Mouse (Mus musculus) neural tube, embryonic 14.5 days (tissue): ENCODE data around the gene Dirc2. TPM values are rescaled to one million over a fixed set of nuclear protein-coding genes. Genes with fewer than 3 reads are reported as not detected.
A peak's percentile ranks its signal among the peaks of the same experiment; 100 is the strongest.

Experiments used
- ATAC-seq: fragments of 200-750 bp; cut with Nextera tagmentation; 2 replicates; pipeline ENCODE4 v1.8.0; 2017; ENCODE audit warnings: low read depth, mild to moderate bottlenecking, moderate TSS enrichment, moderate library complexity
- H3K27ac ChIP-seq: fragments of 300-500 bp; sonication (generic); 2 replicates; pipeline ENCODE4 v1.5.1; 2014; ENCODE audit warnings: low read depth, mild to moderate bottlenecking, control low read depth, low read length, moderate library complexity, mixed read lengths
- H3K27me3 ChIP-seq: fragments of 300-500 bp; sonication (generic); 2 replicates; pipeline ENCODE4 v1.6.1; 2014; ENCODE audit warnings: low read length; ENCODE audit not compliant: control insufficient read depth, insufficient read depth
- H3K36me3 ChIP-seq: fragments of 300-500 bp; sonication (generic); 2 replicates; pipeline ENCODE4 v1.6.1; 2014; ENCODE audit warnings: low read length, mixed read lengths; ENCODE audit not compliant: control insufficient read depth, insufficient read depth
- H3K4me1 ChIP-seq: fragments of 300-500 bp; sonication (generic); 2 replicates; pipeline ENCODE4 v1.6.1; 2014; ENCODE audit warnings: low read length; ENCODE audit not compliant: control insufficient read depth, insufficient read depth
- H3K4me2 ChIP-seq: fragments of 300-500 bp; sonication (generic); 2 replicates; pipeline ENCODE4 v1.6.1; 2014; ENCODE audit warnings: mild to moderate bottlenecking, low read depth, low read length, control low read depth
- H3K4me3 ChIP-seq: fragments of 300-500 bp; sonication (generic); 2 replicates; pipeline ENCODE4 v1.5.1; 2014; ENCODE audit warnings: low read depth, low read length, control low read depth, mixed read lengths
- H3K9ac ChIP-seq: fragments of 300-500 bp; sonication (generic); replicated peaks from 2 replicates; pipeline ENCODE4 v1.6.1; 2014; ENCODE audit warnings: low read depth, mild to moderate bottlenecking, control low read depth, low read length, mixed read lengths
- H3K9me3 ChIP-seq: fragments of 300-500 bp; sonication (generic); 2 replicates; pipeline ENCODE4 v1.6.1; 2016; ENCODE audit warnings: low read length; ENCODE audit not compliant: control insufficient read depth
- WGBS: fragments of 180-500 bp; shearing (Covaris S2); extraction: QIAGEN DNeasy Blood & Tissue Kit; methylation state at CpG from one replicate; pipeline ENCODE4 v1.1.7; 2014; 5-methylcytosine and 5-hydroxymethylcytosine counted together
- polyA plus RNA-seq: library from polyadenylated mRNA; unstranded; fragments of >200 nt; fragmentation: Nextera tagmentation; extraction: Ambion mirVana; gene quantifications from 2 replicates; pipeline ENCODE4 v1.2.1, GENCODE M21; 2014

The Dirc2 gene
- polyA plus RNA-seq, 1 experiment from 2014 or later, result 45.9 TPM

- Histone ChIP-seq H3K4me2 (no peak overlapping the region), H3K27ac (no peak overlapping the region), H3K36me3 (0 out of 2 replicates have a peak, but pooled peaks cover 3% of the 10 kb centered on the region), H3K9me3 (no peaks in the 10 kb centered on the region), H3K27me3 (no peaks in the 10 kb centered on the region), H3K9ac (no peak overlapping the region), H3K4me1 (no peaks in the 10 kb centered on the region), H3K4me3 (no peak overlapping the region)
- no peak for ATAC-seq
- 77% methylated on average over 13 of the region's 13 CpGs for WGBS
These were observed 74.8 kb downstream of the Dirc2 start for GRCm38 (mm10) chr16:35694250-35694846.

- Histone ChIP-seq H3K4me2 (no peak overlapping the region), H3K27ac (no peak overlapping the region), H3K9ac (no peak overlapping the region), H3K4me1 (no peaks in the 10 kb centered on the region), H3K4me3 (no peak overlapping the region), H3K27me3 (no peaks in the 10 kb centered on the region), H3K9me3 (no peaks in the 10 kb centered on the region), H3K36me3 (no peaks in the 10 kb centered on the region)
- no peak for ATAC-seq
- 87% methylated on average over 7 of the region's 7 CpGs for WGBS
These were observed 77.5 kb downstream of the Dirc2 start for GRCm38 (mm10) chr16:35691606-35692005.

GRCm38 (mm10) chr16:35686491-35686890 is 82.7 kb downstream of the Dirc2 start:
- Histone ChIP-seq H3K4me2 (no peak overlapping the region), H3K36me3 (no peaks in the 10 kb centered on the region), H3K9ac (no peak overlapping the region), H3K9me3 (no peaks in the 10 kb centered on the region), H3K27ac (no peak overlapping the region), H3K4me1 (no peaks in the 10 kb centered on the region), H3K4me3 (no peak overlapping the region), H3K27me3 (no peaks in the 10 kb centered on the region)
- no peak for ATAC-seq
- 66% methylated on average over 7 of the region's 7 CpGs for WGBS

GRCm38 (mm10) chr16:35685027-35685426 is 84.1 kb downstream of the Dirc2 start:
- Histone ChIP-seq H3K9me3 (no peaks in the 10 kb centered on the region), H3K27ac (no peak overlapping the region), H3K9ac (no peak overlapping the region), H3K27me3 (no peaks in the 10 kb centered on the region), H3K36me3 (no peaks in the 10 kb centered on the region), H3K4me2 (no peak overlapping the region), H3K4me3 (no peak overlapping the region), H3K4me1 (no peaks in the 10 kb centered on the region)
- WGBS, result 78% methylated on average over 13 of the region's 13 CpGs
- ATAC-seq, result no peak

- Histone ChIP-seq H3K9ac (no peak overlapping the region), H3K4me3 (no peak overlapping the region), H3K4me2 (no peak overlapping the region), H3K4me1 (no peaks in the 10 kb centered on the region), H3K36me3 (no peaks in the 10 kb centered on the region), H3K27me3 (no peaks in the 10 kb centered on the region; the same call in 1 of the 2 replicates), H3K27ac (no peak overlapping the region), H3K9me3 (no peaks in the 10 kb centered on the region)
- ATAC-seq, result peak; percentile 53; the same call in 1 of the 2 replicates
- WGBS, result 52% methylated on average over 17 of the region's 17 CpGs
These were observed 87.6 kb downstream of the Dirc2 start for GRCm38 (mm10) chr16:35681327-35682108.

- H3K4me1 ChIP-seq, result no peaks in the 10 kb centered on the region
- no peaks in the 10 kb centered on the region for H3K9me3 ChIP-seq
- H3K27ac ChIP-seq, result no peak overlapping the region
- no peaks in the 10 kb centered on the region for H3K36me3 ChIP-seq
- no peak overlapping the region for H3K9ac ChIP-seq
- H3K4me3 ChIP-seq, result no peak overlapping the region
- no peak for ATAC-seq
- H3K4me2 ChIP-seq, result no peak overlapping the region
- WGBS, result 32% methylated on average over 3 of the region's 3 CpGs
- H3K27me3 ChIP-seq, result no peaks in the 10 kb centered on the region; the same call in 1 of the 2 replicates
These were observed 90.7 kb downstream of the Dirc2 start for GRCm38 (mm10) chr16:35678476-35678875.

- H3K9ac ChIP-seq, result no peak overlapping the region
- H3K4me3 ChIP-seq, result no peak overlapping the region
- WGBS, result 82% methylated on average over 8 of the region's 8 CpGs
- no peak overlapping the region for H3K4me2 ChIP-seq
- no peaks in the 10 kb centered on the region for H3K4me1 ChIP-seq
- H3K36me3 ChIP-seq, result no peaks in the 10 kb centered on the region
- no peaks in the 10 kb centered on the region for H3K9me3 ChIP-seq
- H3K27me3 ChIP-seq, result no peaks in the 10 kb centered on the region; the same call in 1 of the 2 replicates
- no peak overlapping the region for H3K27ac ChIP-seq
- no peak for ATAC-seq
These were observed 91.5 kb downstream of the Dirc2 start for GRCm38 (mm10) chr16:35677511-35678113.

- Histone ChIP-seq H3K9ac (no peak overlapping the region), H3K27me3 (no peaks in the 10 kb centered on the region), H3K4me1 (0 out of 2 replicates have a peak, but pooled peaks cover 2% of the 10 kb centered on the region), H3K36me3 (no peaks in the 10 kb centered on the region), H3K4me3 (no peak overlapping the region), H3K27ac (no peak overlapping the region), H3K4me2 (no peak overlapping the region), H3K9me3 (no peaks in the 10 kb centered on the region)
- WGBS, result 89% methylated on average over 4 of the region's 4 CpGs
- ATAC-seq, result no peak
These were observed 104.3 kb downstream of the Dirc2 start for GRCm38 (mm10) chr16:35664847-35665246.
